Mouse (Mus musculus): ENCODE data around the gene Ifitm6.
"Not testable (repeated sequence)": the region's sequence is repeated elsewhere in the genome, so short reads cannot be mapped to it uniquely, and the experiment has no call there.

Ifitm6 gene

DNA sequence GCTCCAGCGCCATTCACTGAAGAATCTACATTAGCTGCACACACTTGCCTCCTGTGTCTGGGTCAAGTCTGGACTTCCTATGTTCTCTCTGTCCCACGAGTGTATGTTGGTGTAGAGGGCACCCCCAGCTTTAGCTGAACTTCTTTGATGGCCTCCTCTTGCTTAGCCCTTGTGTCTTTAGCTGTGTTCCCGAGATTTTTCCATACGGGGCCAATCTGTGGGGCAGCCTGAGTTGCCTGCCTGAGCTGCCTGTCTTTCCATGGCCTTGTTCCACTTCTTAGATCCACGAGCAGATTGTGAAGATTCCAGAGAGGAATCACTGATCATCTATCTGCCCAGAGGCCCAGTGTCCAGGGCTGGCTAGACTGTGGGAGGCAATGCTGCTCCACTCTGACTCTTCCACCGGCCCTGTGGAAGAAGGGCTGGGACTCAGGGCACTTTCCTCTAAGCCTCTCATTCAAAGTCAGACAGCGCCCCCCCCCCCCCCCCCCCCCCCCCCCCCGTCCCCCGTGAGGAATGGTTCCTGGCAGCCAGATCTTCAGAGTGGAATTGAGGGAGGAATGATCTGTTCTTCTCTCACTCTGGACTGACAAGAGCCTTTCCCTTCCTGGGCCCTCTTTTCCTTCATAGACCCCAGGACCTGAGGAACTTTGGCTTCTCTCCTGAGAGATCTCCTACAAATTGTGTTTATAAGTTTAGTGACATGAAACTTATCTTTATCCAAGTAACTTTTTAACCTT lies 23.3 kb upstream of the Ifitm6 start:
- peak in 1 of 2 experiments; percentile 14 for DNase-seq

GRCm38 (mm10) chr7:141039386-141040107 lies 21.8 kb upstream of the Ifitm6 start:
- DNase-seq = no peak

DNA sequence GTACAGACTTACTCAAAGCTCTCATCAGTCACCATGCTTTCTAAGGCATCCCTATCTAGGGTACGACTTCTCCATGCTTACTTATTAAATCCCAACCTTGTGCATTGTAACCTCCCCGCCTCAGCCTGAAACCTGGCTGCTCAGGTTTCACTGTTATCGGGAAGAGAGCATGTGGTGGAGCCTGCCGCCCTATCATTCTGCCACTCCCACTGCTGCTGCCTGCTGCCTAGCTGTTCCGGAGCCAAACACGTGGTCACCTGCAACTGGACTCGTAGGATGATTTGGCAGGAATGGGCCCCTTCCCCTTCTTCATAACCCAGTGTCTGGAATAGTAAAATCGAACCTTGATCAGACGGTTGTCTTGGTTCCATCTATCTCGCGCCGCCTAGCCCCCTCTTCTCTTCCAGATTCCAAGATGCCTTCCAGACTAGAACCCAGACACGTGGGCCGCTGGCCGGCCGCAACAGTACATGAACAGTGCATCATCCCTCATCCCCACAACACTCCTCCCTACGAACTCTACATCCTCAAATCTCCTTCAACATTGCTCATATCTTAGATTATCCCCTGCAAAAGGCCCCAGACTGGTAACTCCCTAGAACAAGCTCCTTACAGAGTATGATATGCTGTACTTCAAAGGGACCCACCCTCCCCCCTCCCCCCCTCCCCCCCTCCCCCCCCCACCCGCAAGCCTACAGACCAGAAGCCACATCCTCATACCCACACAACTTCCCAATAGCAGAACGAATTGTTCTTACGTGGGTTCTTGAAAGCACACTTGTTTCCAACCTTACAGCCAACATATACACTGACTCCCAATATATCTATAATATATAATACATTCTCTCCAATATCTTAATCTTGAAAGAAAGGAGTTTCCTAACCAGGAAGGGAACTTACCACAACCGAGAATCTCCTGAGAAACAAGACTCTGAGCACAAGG lies 20.6 kb upstream of the Ifitm6 start:
- no peak for DNase-seq

- DNase-seq = not testable (repeated sequence)
Observed at GRCm38 (mm10) chr7:141036624-141037023, 18.9 kb upstream of the Ifitm6 start.

GRCm38 (mm10) chr7:141032458-141033167 lies 14.9 kb upstream of the Ifitm6 start:
- DNase-seq = no peak

GRCm38 (mm10) chr7:141030390-141030789 lies 12.7 kb upstream of the Ifitm6 start:
- no peak for DNase-seq

GRCm38 (mm10) chr7:141028831-141029230 lies 11.1 kb upstream of the Ifitm6 start, which contains the start of gene Gm17387:
Gene Gm17387, plus strand, starts transcription at chr7:141029131.
- DNase-seq = no peak

GRCm38 (mm10) chr7:141026740-141027098 lies 9.0 kb upstream of the Ifitm6 start:
- DNase-seq = no peak

DNA sequence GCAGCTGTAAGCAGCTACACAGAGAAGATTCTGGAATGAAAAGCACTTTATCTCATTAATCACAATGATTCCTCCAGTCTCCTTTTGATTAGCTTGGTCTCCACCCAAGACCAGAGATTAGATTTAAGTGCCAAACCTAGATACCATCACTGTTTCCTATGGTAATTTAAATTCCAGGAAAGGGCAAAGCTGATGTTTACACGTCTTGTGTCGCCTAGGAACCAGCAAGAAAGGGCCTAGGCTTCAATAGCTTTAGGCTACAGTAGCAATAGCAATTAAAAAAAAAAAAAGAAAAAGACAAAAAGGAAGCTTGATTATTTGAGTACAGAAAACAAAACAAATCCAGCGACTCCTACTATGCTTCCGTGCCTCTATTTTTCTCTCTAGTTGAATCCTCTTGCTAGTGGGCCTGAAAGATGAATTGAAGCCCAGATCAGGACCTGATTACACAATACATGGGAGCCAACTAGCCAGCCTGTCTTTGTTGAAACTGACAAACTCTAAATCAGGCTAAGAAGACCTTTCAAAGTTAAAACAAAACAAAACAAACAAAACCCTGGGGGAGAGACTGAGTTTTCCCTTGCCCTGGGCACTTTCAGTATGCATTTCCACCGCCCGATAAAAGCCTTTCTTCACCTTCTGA lies 8.5 kb upstream of the Ifitm6 start:
- no peak for DNase-seq

GRCm38 (mm10) chr7:141024865-141025838 lies 7.4 kb upstream of the Ifitm6 start:
- DNase-seq = no peak

DNA sequence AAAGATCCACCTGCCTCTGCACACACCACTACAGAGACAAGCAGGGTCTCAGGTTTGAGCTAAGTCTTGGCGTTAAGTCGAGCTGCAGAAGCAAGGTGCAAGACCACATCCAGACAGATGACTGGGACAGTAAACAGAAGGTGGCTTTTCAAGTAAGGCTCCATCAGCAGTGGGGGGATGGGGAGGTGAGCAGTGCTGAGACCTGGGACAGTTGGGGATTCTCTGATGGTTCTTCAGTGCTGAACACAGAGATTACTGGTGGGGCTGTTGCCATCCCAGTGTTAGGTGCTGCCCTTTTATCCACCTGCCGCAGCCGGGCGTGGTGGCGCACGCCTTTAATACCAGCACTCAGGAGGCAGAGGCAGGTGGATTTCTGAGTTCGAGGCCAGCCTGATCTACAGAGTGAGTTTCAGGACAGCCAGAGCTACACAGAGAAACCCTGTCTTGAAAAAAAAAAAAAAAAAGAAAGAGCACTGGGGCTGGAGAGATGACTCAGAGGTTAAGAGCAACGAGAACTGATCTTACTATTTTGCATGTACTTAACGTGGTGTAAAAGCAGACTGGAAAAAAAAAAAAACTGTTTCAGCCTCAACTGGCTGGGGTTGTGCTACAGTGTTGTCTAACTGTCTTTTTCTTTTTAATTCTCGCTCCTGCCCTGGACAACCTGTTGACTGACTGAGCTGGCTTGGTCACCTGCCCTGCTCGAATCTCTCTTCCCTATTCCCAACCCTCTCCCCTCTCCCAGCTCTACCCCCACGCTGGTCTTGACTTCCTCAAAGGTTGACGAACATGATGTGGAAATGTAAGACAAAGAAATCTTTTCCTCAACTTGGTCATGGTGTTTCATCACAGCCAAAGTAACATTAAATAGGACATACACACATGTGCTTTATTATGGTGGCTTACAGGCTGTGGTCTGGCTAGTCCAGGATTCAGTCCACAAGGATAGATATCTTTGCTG lies 4.0 kb upstream of the Ifitm6 start:
- DNase-seq = no peak

GRCm38 (mm10) chr7:141019028-141019427 lies 1.3 kb upstream of the Ifitm6 start:
- no peak for DNase-seq

- DNase-seq = no peak
Observed at GRCm38 (mm10) chr7:141016707-141017697, 722 bp downstream of the Ifitm6 start.

GRCm38 (mm10) chr7:141011238-141011770 lies 6.4 kb downstream of the Ifitm6 start:
- DNase-seq = no peak

DNA sequence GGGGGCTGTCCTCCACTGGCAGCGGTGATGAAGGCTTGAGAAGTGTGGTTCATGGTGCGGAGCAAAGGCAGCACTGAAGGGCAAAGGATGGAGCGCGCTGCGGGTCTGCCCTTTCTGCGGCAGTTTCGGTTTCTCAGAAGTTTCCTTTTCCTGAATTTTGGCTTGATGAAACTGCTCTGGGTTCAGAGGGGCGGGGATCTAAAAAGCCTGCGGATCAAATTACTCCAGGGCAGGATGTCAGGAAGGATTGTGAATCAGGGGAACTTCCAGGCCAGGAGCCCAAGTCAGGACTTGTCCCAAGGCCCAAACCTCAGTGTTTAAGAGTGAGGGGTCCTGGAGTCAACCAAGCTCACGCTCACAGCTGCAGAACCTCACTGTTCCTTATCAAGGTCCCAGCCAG lies 7.1 kb downstream of the Ifitm6 start, which contains the start of gene Ifitm3:
Gene Ifitm3, minus strand, starts transcription at position 178 of the 400 bp plus-strand sequence.
- DNase-seq = peak; percentile 65 to 66

DNA sequence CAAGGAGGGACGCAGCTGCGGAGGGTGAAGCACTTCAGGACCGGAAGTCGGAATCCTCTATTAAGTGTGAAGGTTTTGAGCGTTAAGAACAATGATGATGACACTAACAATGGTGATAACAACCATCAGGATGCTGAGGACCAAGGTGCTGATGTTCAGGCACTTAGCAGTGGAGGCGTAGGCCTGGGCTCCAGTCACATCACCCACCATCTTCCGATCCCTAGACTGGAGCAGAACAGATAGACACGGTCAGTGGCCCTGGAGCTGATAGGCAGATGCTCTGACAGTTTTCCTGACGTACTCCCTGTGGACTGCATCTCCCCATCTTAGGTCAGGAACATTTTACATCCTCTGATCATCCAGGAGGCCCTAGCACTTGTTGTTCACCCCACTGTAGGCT lies 8.1 kb downstream of the Ifitm6 start:
- DNase-seq = no peak

DNA sequence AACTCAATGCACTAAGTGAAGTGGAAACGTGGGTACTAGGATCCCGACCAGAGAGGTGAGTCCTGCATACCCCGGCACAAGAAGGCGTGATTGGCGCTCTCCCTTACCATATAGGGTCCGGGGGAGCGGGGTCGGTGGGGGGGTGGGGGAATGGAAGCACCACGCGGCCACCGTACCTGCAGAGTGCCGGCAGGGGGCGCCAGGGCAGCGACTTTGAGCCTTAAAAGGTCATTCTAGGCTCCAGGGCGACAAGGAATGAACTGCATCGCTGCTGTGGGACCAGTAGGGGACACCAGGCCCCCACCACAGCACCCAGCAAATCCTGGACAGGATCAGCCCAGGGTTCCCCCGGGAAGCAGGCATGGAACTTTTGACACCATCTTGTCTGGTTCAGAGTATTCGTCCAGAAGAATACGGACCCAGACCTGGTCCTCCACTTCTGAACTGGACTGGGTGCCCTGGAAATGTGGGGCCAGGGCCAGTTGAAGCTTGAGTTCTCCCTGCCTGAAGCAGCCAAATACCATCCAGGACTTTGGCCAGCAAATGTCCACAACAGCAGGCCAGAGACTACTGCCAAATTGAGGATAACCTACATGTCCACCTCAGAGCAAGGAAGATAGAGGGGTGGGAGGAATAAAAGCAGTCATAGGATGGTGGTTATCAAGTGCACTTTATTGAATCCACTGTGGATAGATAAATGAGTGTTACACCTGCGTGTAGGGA lies 8.6 kb downstream of the Ifitm6 start:
- peak; percentile 90 for DNase-seq
